Mouse (Mus musculus): ENCODE data around the gene Exoc3l4. TPM values are rescaled to one million over a fixed set of nuclear protein-coding genes. Genes with fewer than 3 reads are reported as not detected.

The Exoc3l4 gene
- polyA plus RNA-seq, 1 experiment from 2014 or later: 18.2 TPM

- no peak; the same call in 1 of the 2 replicates for ATAC-seq
- Histone ChIP-seq H3K27me3 (replicated peaks) (peaks cover 79% of the 10 kb centered on the region), H3K4me2 (peak overlapping the region; percentile 52), H3K27ac (no peak overlapping the region), H3K9ac (no peak overlapping the region), H3K36me3 (no peaks in the 10 kb centered on the region), H3K9me3 (replicated peaks) (no peaks in the 10 kb centered on the region), H3K4me1 (peaks cover 28% of the 10 kb centered on the region), H3K4me3 (peak overlapping the region; percentile 21; the same call in 1 of the 2 replicates)
- 25% methylated on average over 12 of the region's 12 CpGs for WGBS (ENCODE audit: insufficient replicate concordance)
These were observed 4.1 kb upstream of the Exoc3l4 start for GRCm38 (mm10) chr12:111412581-111413284.

GRCm38 (mm10) chr12:111413300-111413699, 3.5 kb upstream of the Exoc3l4 start:
- no peaks in the 10 kb centered on the region for H3K9me3 ChIP-seq (replicated peaks)
- H3K27ac ChIP-seq: no peak overlapping the region
- H3K4me1 ChIP-seq: peaks cover 29% of the 10 kb centered on the region
- no peak overlapping the region for H3K9ac ChIP-seq
- H3K36me3 ChIP-seq: no peaks in the 10 kb centered on the region
- H3K4me2 ChIP-seq: peak overlapping the region; percentile 52
- peak; percentile 71 for ATAC-seq
- WGBS (ENCODE audit: insufficient replicate concordance): 1% methylated on average over 21 of the region's 21 CpGs
- peaks cover 79% of the 10 kb centered on the region for H3K27me3 ChIP-seq (replicated peaks)
- peak overlapping the region; percentile 21; the same call in 1 of the 2 replicates for H3K4me3 ChIP-seq

GRCm38 (mm10) chr12:111419918-111420317, 3.1 kb downstream of the Exoc3l4 start:
- H3K36me3 ChIP-seq: no peaks in the 10 kb centered on the region
- ATAC-seq: no peak
- 0 out of 2 replicates have a peak overlapping the region, but pooled peaks have one; percentile 44 for H3K4me2 ChIP-seq
- WGBS (ENCODE audit: insufficient replicate concordance): 30% methylated on average over 5 of the region's 5 CpGs
- H3K27ac ChIP-seq: no peak overlapping the region
- no peak overlapping the region for H3K9ac ChIP-seq
- H3K27me3 ChIP-seq (replicated peaks): peaks cover 97% of the 10 kb centered on the region
- H3K9me3 ChIP-seq (replicated peaks): no peaks in the 10 kb centered on the region
- peaks cover 46% of the 10 kb centered on the region for H3K4me1 ChIP-seq
- no peak overlapping the region for H3K4me3 ChIP-seq

GRCm38 (mm10) chr12:111420946-111421709, 4.3 kb downstream of the Exoc3l4 start:
- no peaks in the 10 kb centered on the region for H3K9me3 ChIP-seq (replicated peaks)
- WGBS (ENCODE audit: insufficient replicate concordance): 15% methylated on average over 7 of the region's 7 CpGs
- H3K4me1 ChIP-seq: peaks cover 54% of the 10 kb centered on the region
- H3K27me3 ChIP-seq (replicated peaks): peaks cover 96% of the 10 kb centered on the region
- ATAC-seq: peak; percentile 66
- peak overlapping the region; percentile 44 for H3K4me2 ChIP-seq
- peak overlapping the region; percentile 6 for H3K9ac ChIP-seq
- H3K36me3 ChIP-seq: no peaks in the 10 kb centered on the region
- H3K4me3 ChIP-seq: 0 out of 2 replicates have a peak overlapping the region, but pooled peaks have one; percentile 8
- H3K27ac ChIP-seq: peak overlapping the region; percentile 53

GRCm38 (mm10) chr12:111422852-111423251, 6.0 kb downstream of the Exoc3l4 start:
- 53% methylated on average over 5 of the region's 5 CpGs for WGBS (ENCODE audit: insufficient replicate concordance)
- H3K4me1 ChIP-seq: peaks cover 44% of the 10 kb centered on the region
- H3K27me3 ChIP-seq (replicated peaks): peaks cover 96% of the 10 kb centered on the region
- H3K9me3 ChIP-seq (replicated peaks): no peaks in the 10 kb centered on the region
- no peak overlapping the region for H3K27ac ChIP-seq
- no peak overlapping the region for H3K9ac ChIP-seq
- no peak overlapping the region for H3K4me2 ChIP-seq
- no peak for ATAC-seq
- H3K36me3 ChIP-seq: no peaks in the 10 kb centered on the region
- no peak overlapping the region for H3K4me3 ChIP-seq

- ATAC-seq: no peak
- Histone ChIP-seq H3K4me2 (0 out of 2 replicates have a peak overlapping the region, but pooled peaks have one; percentile 1), H3K9me3 (replicated peaks) (no peaks in the 10 kb centered on the region), H3K27ac (no peak overlapping the region), H3K36me3 (no peaks in the 10 kb centered on the region), H3K27me3 (replicated peaks) (peaks cover 97% of the 10 kb centered on the region), H3K4me3 (no peak overlapping the region), H3K9ac (no peak overlapping the region), H3K4me1 (peaks cover 52% of the 10 kb centered on the region)
- 18% methylated on average over 43 of the region's 43 CpGs for WGBS (ENCODE audit: insufficient replicate concordance)
These were observed 6.8 kb downstream of the Exoc3l4 start for GRCm38 (mm10) chr12:111423570-111424129.

- Histone ChIP-seq H3K27me3 (replicated peaks) (peaks cover 97% of the 10 kb centered on the region), H3K9ac (no peak overlapping the region), H3K27ac (no peak overlapping the region), H3K4me2 (no peak overlapping the region), H3K36me3 (no peaks in the 10 kb centered on the region), H3K4me1 (peaks cover 59% of the 10 kb centered on the region), H3K4me3 (no peak overlapping the region), H3K9me3 (replicated peaks) (no peaks in the 10 kb centered on the region)
- no peak for ATAC-seq
- 41% methylated on average over 9 of the region's 9 CpGs for WGBS (ENCODE audit: insufficient replicate concordance)
These were observed 7.7 kb downstream of the Exoc3l4 start for GRCm38 (mm10) chr12:111424547-111424946.

GRCm38 (mm10) chr12:111425258-111425657, 8.4 kb downstream of the Exoc3l4 start:
- Histone ChIP-seq H3K9ac (no peak overlapping the region), H3K4me3 (no peak overlapping the region), H3K27ac (no peak overlapping the region), H3K27me3 (replicated peaks) (peaks cover 99% of the 10 kb centered on the region), H3K36me3 (no peaks in the 10 kb centered on the region), H3K4me2 (no peak overlapping the region), H3K9me3 (replicated peaks) (no peaks in the 10 kb centered on the region), H3K4me1 (peaks cover 59% of the 10 kb centered on the region)
- no peak for ATAC-seq
- WGBS (ENCODE audit: insufficient replicate concordance): 3% methylated on average over 15 of the region's 15 CpGs

- 19% methylated on average over 29 of the region's 29 CpGs for WGBS (ENCODE audit: insufficient replicate concordance)
- Histone ChIP-seq H3K9me3 (replicated peaks) (no peaks in the 10 kb centered on the region), H3K4me3 (no peak overlapping the region), H3K4me2 (no peak overlapping the region), H3K27me3 (replicated peaks) (peaks cover 99% of the 10 kb centered on the region), H3K9ac (no peak overlapping the region), H3K36me3 (no peaks in the 10 kb centered on the region), H3K27ac (no peak overlapping the region), H3K4me1 (peaks cover 59% of the 10 kb centered on the region)
- ATAC-seq: peak; percentile 48; the same call in 1 of the 2 replicates
These were observed 9.1 kb downstream of the Exoc3l4 start for GRCm38 (mm10) chr12:111425789-111426460.

GRCm38 (mm10) chr12:111427438-111428113, 10.8 kb downstream of the Exoc3l4 start:
- Histone ChIP-seq H3K36me3 (no peaks in the 10 kb centered on the region), H3K9me3 (replicated peaks) (no peaks in the 10 kb centered on the region), H3K4me2 (no peak overlapping the region), H3K4me3 (no peak overlapping the region), H3K9ac (no peak overlapping the region), H3K27ac (no peak overlapping the region), H3K4me1 (peaks cover 59% of the 10 kb centered on the region), H3K27me3 (replicated peaks) (peaks cover 96% of the 10 kb centered on the region)
- 68% methylated on average over 12 of the region's 12 CpGs for WGBS (ENCODE audit: insufficient replicate concordance)
- no peak for ATAC-seq

GRCm38 (mm10) chr12:111428364-111428763, 11.5 kb downstream of the Exoc3l4 start:
- Histone ChIP-seq H3K36me3 (no peaks in the 10 kb centered on the region), H3K9ac (no peak overlapping the region), H3K4me3 (no peak overlapping the region; the same call in 1 of the 2 replicates), H3K4me2 (peak overlapping the region; percentile 75; the same call in 1 of the 2 replicates), H3K4me1 (peaks cover 67% of the 10 kb centered on the region), H3K27ac (no peak overlapping the region), H3K9me3 (replicated peaks) (no peaks in the 10 kb centered on the region), H3K27me3 (replicated peaks) (peaks cover 89% of the 10 kb centered on the region)
- ATAC-seq: no peak
- WGBS (ENCODE audit: insufficient replicate concordance): 37% methylated on average over 8 of the region's 8 CpGs
